Mouse (Mus musculus): Measurements from ENCODE around the gene Gatb.

DNA sequence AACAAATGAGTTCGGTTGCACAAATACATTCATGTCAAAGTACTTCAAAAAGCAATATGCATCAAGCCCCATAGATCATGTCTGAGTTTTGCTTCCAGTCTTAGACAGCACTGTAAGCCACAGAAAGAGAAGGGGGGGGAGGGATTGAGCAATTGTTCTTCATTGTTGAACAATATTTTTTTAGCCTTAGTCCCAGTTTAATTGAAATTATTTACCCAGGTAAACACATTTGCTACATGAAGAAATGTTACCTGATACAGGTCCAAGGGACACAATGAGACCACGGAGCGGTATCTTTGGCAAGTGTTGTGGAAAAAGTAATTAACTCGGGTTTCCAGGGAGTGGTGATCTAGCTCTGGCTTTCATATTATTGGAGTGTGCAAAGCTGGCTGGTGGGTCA is 23.6 kb upstream of the Gatb start:
- TF ChIP-seq GATA1 (IDR thresholded peaks at IDR 0.05; ENCODE audit: borderline replicate concordance, low read length) (no peak), FLI1 (IDR thresholded peaks at IDR 0.05; ENCODE audit: low read length) (no peak)
